Mouse (Mus musculus) brain, embryonic 14.5 days (tissue): ENCODE measurements around the gene Unc119.

Experiments used
- CTCF ChIP-seq: fragments of 200-500 bp; IDR thresholded peaks from 2 replicates; pipeline ENCODE4 v1.5.1; 2012; ENCODE audit warnings: inconsistent platforms, mild to moderate bottlenecking, moderate library complexity, borderline replicate concordance; ENCODE audit not compliant: insufficient read depth, insufficient read length; ENCODE audit errors: extremely low read depth
- POLR2A ChIP-seq: fragments of 200-500 bp; IDR thresholded peaks from 2 replicates; pipeline ENCODE4 v1.6.1; 2012; ENCODE audit warnings: mild to moderate bottlenecking, inconsistent platforms, borderline replicate concordance; ENCODE audit not compliant: poor library complexity, insufficient read depth, insufficient read length, severe bottlenecking; ENCODE audit errors: extremely low read depth

GRCm38 (mm10) chr11:78354905-78355304 lies 11.6 kb downstream of the Unc119 start:
- TF ChIP-seq CTCF (no peak), POLR2A (no peak)
